Mouse (Mus musculus): ENCODE results near the gene Pctp. TPM values are rescaled to one million over a fixed set of nuclear protein-coding genes. Genes with fewer than 3 reads are reported as not detected.
A peak's percentile ranks its signal among the peaks of the same experiment; 100 is the strongest.

Gene Pctp
- polyA plus RNA-seq, 1 experiment from 2014 or later, result 15.8 TPM

- Histone ChIP-seq H3K4me2 (replicated peaks; ENCODE audit: low read depth, low read length) (no peak overlapping the region), H3K9ac (replicated peaks; ENCODE audit: low read length) (no peak overlapping the region), H3K9me3 (ENCODE audit: low read length) (no peaks in the 10 kb centered on the region), H3K4me3 (ENCODE audit: low read length) (no peak overlapping the region), H3K4me1 (ENCODE audit: insufficient read depth, low read length) (peaks cover 4% of the 10 kb centered on the region; the same call in 1 of the 2 replicates), H3K27ac (ENCODE audit: low read length) (no peak overlapping the region), H3K36me3 (ENCODE audit: insufficient read depth, low read length) (no peaks in the 10 kb centered on the region), H3K27me3 (ENCODE audit: insufficient read depth, low read length) (no peaks in the 10 kb centered on the region)
- no peak for ATAC-seq (ENCODE audit: low FRiP score, low TSS enrichment)
- WGBS, result 93% methylated on average over 5 of the region's 5 CpGs
Measured at GRCm38 (mm10) chr11:89984436-89984835, 18.3 kb downstream of the Pctp start.

- no peak for ATAC-seq (ENCODE audit: low FRiP score, low TSS enrichment)
- 63% methylated on average over 2 of the region's 2 CpGs for WGBS
- H3K4me3 ChIP-seq (ENCODE audit: low read length), result no peak overlapping the region
Measured at GRCm38 (mm10) chr11:89982918-89983317, 19.8 kb downstream of the Pctp start.

GRCm38 (mm10) chr11:89980106-89980505 lies 22.6 kb downstream of the Pctp start:
- H3K27ac ChIP-seq (ENCODE audit: low read length), result no peak overlapping the region

More at GRCm38 (mm10) chr11:89982918-89983317, 19.8 kb downstream of the Pctp start:
- Histone ChIP-seq H3K27me3 (ENCODE audit: insufficient read depth, low read length) (no peaks in the 10 kb centered on the region), H3K4me2 (replicated peaks; ENCODE audit: low read depth, low read length) (no peak overlapping the region), H3K9ac (replicated peaks; ENCODE audit: low read length) (no peak overlapping the region), H3K27ac (ENCODE audit: low read length) (no peak overlapping the region), H3K36me3 (ENCODE audit: insufficient read depth, low read length) (no peaks in the 10 kb centered on the region), H3K4me1 (ENCODE audit: insufficient read depth, low read length) (peaks cover 16% of the 10 kb centered on the region; the same call in 1 of the 2 replicates), H3K9me3 (ENCODE audit: low read length) (no peaks in the 10 kb centered on the region)

GRCm38 (mm10) chr11:89978914-89979818 lies 23.5 kb downstream of the Pctp start:
- WGBS, result 50% methylated on average over 11 of the region's 11 CpGs
- Histone ChIP-seq H3K9me3 (ENCODE audit: low read length) (no peaks in the 10 kb centered on the region), H3K27me3 (ENCODE audit: insufficient read depth, low read length) (no peaks in the 10 kb centered on the region), H3K4me2 (replicated peaks; ENCODE audit: low read depth, low read length) (no peak overlapping the region), H3K9ac (replicated peaks; ENCODE audit: low read length) (no peak overlapping the region), H3K36me3 (ENCODE audit: insufficient read depth, low read length) (no peaks in the 10 kb centered on the region), H3K27ac (ENCODE audit: low read length) (peak overlapping the region; percentile 78), H3K4me1 (ENCODE audit: insufficient read depth, low read length) (peaks cover 15% of the 10 kb centered on the region; the same call in 1 of the 2 replicates), H3K4me3 (ENCODE audit: low read length) (no peak overlapping the region)
- no peak for ATAC-seq (ENCODE audit: low FRiP score, low TSS enrichment)

More at GRCm38 (mm10) chr11:89980106-89980505, 22.6 kb downstream of the Pctp start:
- no peak overlapping the region for H3K4me2 ChIP-seq (replicated peaks; ENCODE audit: low read depth, low read length)
- H3K9ac ChIP-seq (replicated peaks; ENCODE audit: low read length), result no peak overlapping the region
- 100% methylated on average over 2 of the region's 2 CpGs for WGBS
- peaks cover 15% of the 10 kb centered on the region; the same call in 1 of the 2 replicates for H3K4me1 ChIP-seq (ENCODE audit: insufficient read depth, low read length)
- H3K36me3 ChIP-seq (ENCODE audit: insufficient read depth, low read length), result no peaks in the 10 kb centered on the region
- H3K27me3 ChIP-seq (ENCODE audit: insufficient read depth, low read length), result no peaks in the 10 kb centered on the region
- no peak overlapping the region for H3K4me3 ChIP-seq (ENCODE audit: low read length)
- ATAC-seq (ENCODE audit: low FRiP score, low TSS enrichment), result no peak
- no peaks in the 10 kb centered on the region for H3K9me3 ChIP-seq (ENCODE audit: low read length)

GRCm38 (mm10) chr11:89978353-89978831 lies 24.3 kb downstream of the Pctp start:
- peak overlapping the region; percentile 78 for H3K27ac ChIP-seq (ENCODE audit: low read length)
- no peaks in the 10 kb centered on the region for H3K36me3 ChIP-seq (ENCODE audit: insufficient read depth, low read length)
- no peak overlapping the region for H3K4me3 ChIP-seq (ENCODE audit: low read length)
- no peak overlapping the region for H3K4me2 ChIP-seq (replicated peaks; ENCODE audit: low read depth, low read length)
- no peak overlapping the region for H3K9ac ChIP-seq (replicated peaks; ENCODE audit: low read length)
- H3K9me3 ChIP-seq (ENCODE audit: low read length), result no peaks in the 10 kb centered on the region
- H3K4me1 ChIP-seq (ENCODE audit: insufficient read depth, low read length), result peaks cover 15% of the 10 kb centered on the region; the same call in 1 of the 2 replicates
- ATAC-seq (ENCODE audit: low FRiP score, low TSS enrichment), result peak; percentile 85
- no peaks in the 10 kb centered on the region for H3K27me3 ChIP-seq (ENCODE audit: insufficient read depth, low read length)
- 37% methylated on average over 11 of the region's 11 CpGs for WGBS

- WGBS, result 56% methylated on average over 7 of the region's 7 CpGs
- H3K27ac ChIP-seq (ENCODE audit: low read length), result peak overlapping the region; percentile 64
Measured at GRCm38 (mm10) chr11:89977746-89978352, 24.8 kb downstream of the Pctp start.

GRCm38 (mm10) chr11:89976361-89976760 lies 26.3 kb downstream of the Pctp start:
- no peaks in the 10 kb centered on the region for H3K27me3 ChIP-seq (ENCODE audit: insufficient read depth, low read length)
- H3K4me1 ChIP-seq (ENCODE audit: insufficient read depth, low read length), result peaks cover 15% of the 10 kb centered on the region; the same call in 1 of the 2 replicates
- no peak for ATAC-seq (ENCODE audit: low FRiP score, low TSS enrichment)
- H3K27ac ChIP-seq (ENCODE audit: low read length), result no peak overlapping the region
- no peaks in the 10 kb centered on the region for H3K9me3 ChIP-seq (ENCODE audit: low read length)
- no peak overlapping the region for H3K9ac ChIP-seq (replicated peaks; ENCODE audit: low read length)
- H3K4me2 ChIP-seq (replicated peaks; ENCODE audit: low read depth, low read length), result no peak overlapping the region
- WGBS, result 94% methylated on average over 5 of the region's 5 CpGs
- H3K4me3 ChIP-seq (ENCODE audit: low read length), result no peak overlapping the region
- H3K36me3 ChIP-seq (ENCODE audit: insufficient read depth, low read length), result no peaks in the 10 kb centered on the region

More at GRCm38 (mm10) chr11:89977746-89978352, 24.8 kb downstream of the Pctp start:
- Histone ChIP-seq H3K4me1 (ENCODE audit: insufficient read depth, low read length) (peaks cover 15% of the 10 kb centered on the region; the same call in 1 of the 2 replicates), H3K4me2 (replicated peaks; ENCODE audit: low read depth, low read length) (no peak overlapping the region), H3K4me3 (ENCODE audit: low read length) (no peak overlapping the region), H3K36me3 (ENCODE audit: insufficient read depth, low read length) (no peaks in the 10 kb centered on the region), H3K9ac (replicated peaks; ENCODE audit: low read length) (no peak overlapping the region), H3K27me3 (ENCODE audit: insufficient read depth, low read length) (no peaks in the 10 kb centered on the region), H3K9me3 (ENCODE audit: low read length) (no peaks in the 10 kb centered on the region)
- ATAC-seq (ENCODE audit: low FRiP score, low TSS enrichment), result peak; percentile 40

GRCm38 (mm10) chr11:89971296-89971695 lies 31.4 kb downstream of the Pctp start:
- Histone ChIP-seq H3K27me3 (ENCODE audit: insufficient read depth, low read length) (no peaks in the 10 kb centered on the region), H3K36me3 (ENCODE audit: insufficient read depth, low read length) (no peaks in the 10 kb centered on the region), H3K27ac (ENCODE audit: low read length) (no peak overlapping the region), H3K9ac (replicated peaks; ENCODE audit: low read length) (no peak overlapping the region), H3K9me3 (ENCODE audit: low read length) (no peaks in the 10 kb centered on the region), H3K4me1 (ENCODE audit: insufficient read depth, low read length) (no peaks in the 10 kb centered on the region), H3K4me3 (ENCODE audit: low read length) (no peak overlapping the region), H3K4me2 (replicated peaks; ENCODE audit: low read depth, low read length) (no peak overlapping the region)
- ATAC-seq (ENCODE audit: low FRiP score, low TSS enrichment), result no peak
- 62% methylated on average over 3 of the region's 3 CpGs for WGBS

- Histone ChIP-seq H3K27ac (ENCODE audit: low read length) (no peak overlapping the region), H3K4me3 (ENCODE audit: low read length) (no peak overlapping the region), H3K4me2 (replicated peaks; ENCODE audit: low read depth, low read length) (no peak overlapping the region), H3K9me3 (ENCODE audit: low read length) (no peaks in the 10 kb centered on the region), H3K9ac (replicated peaks; ENCODE audit: low read length) (no peak overlapping the region), H3K27me3 (ENCODE audit: insufficient read depth, low read length) (no peaks in the 10 kb centered on the region), H3K4me1 (ENCODE audit: insufficient read depth, low read length) (no peaks in the 10 kb centered on the region), H3K36me3 (ENCODE audit: insufficient read depth, low read length) (no peaks in the 10 kb centered on the region)
- WGBS, result 52% methylated on average over 4 of the region's 4 CpGs
- ATAC-seq (ENCODE audit: low FRiP score, low TSS enrichment), result no peak
Measured at GRCm38 (mm10) chr11:89970726-89971125, 32.0 kb downstream of the Pctp start.
